In the genomic region with DNA sequence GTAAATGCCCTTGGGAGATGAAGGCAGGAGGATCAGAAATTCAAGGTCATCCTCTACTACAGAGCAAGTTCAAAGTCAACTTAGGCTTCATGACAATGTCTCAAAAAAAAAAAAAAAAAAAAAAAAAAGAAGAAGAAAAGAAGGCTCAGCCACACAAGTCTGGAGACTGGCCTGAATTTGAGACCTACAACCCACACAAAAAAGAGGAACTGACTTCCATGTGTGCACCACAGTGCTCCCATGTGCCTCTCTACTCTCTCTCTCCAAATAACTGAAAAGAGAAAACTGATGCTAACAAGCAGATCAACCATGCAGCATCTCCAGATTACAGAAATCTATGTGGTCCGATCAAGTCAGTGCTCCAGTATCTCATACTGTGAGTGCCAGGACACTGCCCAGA, we compare ENCODE assay signal across 22 mouse cellular contexts. TPM values are rescaled to one million over a fixed set of nuclear protein-coding genes. Genes with fewer than 3 reads are reported as not detected.
DNase-seq lines count a peak whose midpoint lies in the region; ATAC-seq and TF ChIP-seq lines count a peak whose summit lies in the region.
"Had no signal": no experiment of that assay in that cellular context is flagged by ENCODE, and none has a peak within 500 bp of the region (broad histone marks: within the 10 kb centered on the region; RNA-seq: fewer than 3 reads in every experiment).

No protein-coding gene starts in this region.

- H3K9me3 ChIP-seq in MEL (replicated peaks; ENCODE audit: insufficient read depth, low read length): no peaks in the 10 kb centered on the region
- H3K9me3 ChIP-seq: embryonic facial prominence, embryonic 12.5 days; forebrain, embryonic 15.5 days; heart, embryonic 12.5 days; hindbrain, embryonic 12.5 days had no signal

- intact Hi-C loops in heart, postnatal 10 days (cut with DNase I): no loop called here

- no peaks in the 10 kb centered on the region for H3K27me3 ChIP-seq in MEL (ENCODE audit: control insufficient read depth in 1 of 2, insufficient read depth in 2 of 2, low read length in 2 of 2)
- H3K27me3 ChIP-seq: embryonic facial prominence, embryonic 12.5 days; forebrain, embryonic 15.5 days; heart, embryonic 12.5 days; hindbrain, embryonic 12.5 days had no signal

- H3K4me1 ChIP-seq in MEL (ENCODE audit: control insufficient read depth in 1 of 2, insufficient read depth in 2 of 2, low read length in 2 of 2): peaks cover 27 to 36% of the 10 kb centered on the region in 2 experiments
- H3K4me1 ChIP-seq: embryonic facial prominence, embryonic 12.5 days; forebrain, embryonic 15.5 days; heart, embryonic 12.5 days; hindbrain, embryonic 12.5 days had no signal

- peak overlapping the region; percentile 88 for H3K27ac ChIP-seq in MEL (ENCODE audit: control insufficient read depth, low read depth, low read length)
- H3K27ac ChIP-seq: embryonic facial prominence, embryonic 12.5 days; forebrain, embryonic 15.5 days; hindbrain, embryonic 12.5 days had no signal

- H3K4me3 ChIP-seq in MEL (ENCODE audit: control insufficient read depth in 1 of 2, insufficient read depth in 1 of 2, low read depth in 2 of 2, low read length in 2 of 2): no peak overlapping the region
- H3K4me3 ChIP-seq: embryonic facial prominence, embryonic 12.5 days; forebrain, embryonic 15.5 days; heart, embryonic 12.5 days; hindbrain, embryonic 12.5 days had no signal

- peaks cover 33 to 46% of the 10 kb centered on the region in 2 experiments for H3K36me3 ChIP-seq in MEL (ENCODE audit: control insufficient read depth in 1 of 2, insufficient read depth in 2 of 2, low read length in 2 of 2)

- DNase-seq in A20 (ENCODE audit: low read depth, low spot score) (peak; percentile 57), MEL (ENCODE audit: low read depth, low spot score) (peak; percentile 93)
- no peak for DNase-seq in right cerebral cortex, postnatal 25 days
- DNase-seq in heart, postnatal 10 days: no peak
- no peak for DNase-seq in adrenal gland, postnatal 10 days
- DNase-seq: adrenal gland, postnatal 25 days; B cell, adult 2 months; cerebellum, adult 8-10 months; cerebellum, postnatal 14 days; gastrocnemius, postnatal 10 days; heart, postnatal 36 days; kidney, adult 2 months had no signal

- peak overlapping the region; percentile 28 for H3K9ac ChIP-seq in MEL (ENCODE audit: control insufficient read depth, low read depth, low read length, poor library complexity, severe bottlenecking)
- H3K9ac ChIP-seq: embryonic facial prominence, embryonic 12.5 days; forebrain, embryonic 15.5 days; heart, embryonic 12.5 days; hindbrain, embryonic 12.5 days had no signal

- TF ChIP-seq EP300 in MEL (IDR thresholded peaks at IDR 0.05; ENCODE audit: low read depth in 1 of 2, low read length in 2 of 2): peak; percentile 81

- TF ChIP-seq RAD21 in MEL (IDR thresholded peaks at IDR 0.05; ENCODE audit: low read depth, low read length): no peak

- TF ChIP-seq CTCF in MEL (IDR thresholded peaks at IDR 0.05 in 2 of 3, conservative IDR thresholded peaks at IDR 0.05 in 1 of 3; ENCODE audit: control insufficient read depth in 1 of 3, insufficient read depth in 1 of 3, low read depth in 2 of 3, low read length in 3 of 3, poor library complexity in 1 of 3, severe bottlenecking in 1 of 3): no peak

- no peak for TF ChIP-seq POLR2A in MEL (IDR thresholded peaks at IDR 0.05; ENCODE audit: control insufficient read depth in 1 of 2, insufficient read depth in 1 of 2, low read depth in 1 of 2, low read length in 2 of 2, poor library complexity in 1 of 2)

- ATAC-seq in granulocyte monocyte progenitor cell, adult 5-6 weeks (replicated peaks; ENCODE audit: poor library complexity, severe bottlenecking): peak; percentile 86
- 0 out of 2 replicates have a peak, but pooled peaks have one; percentile 35 for ATAC-seq in monocyte, adult 5-6 weeks (replicated peaks; ENCODE audit: insufficient number of reproducible peaks, low FRiP score, low TSS enrichment, poor library complexity, severe bottlenecking)
- ATAC-seq: forebrain, embryonic 15.5 days; hindbrain, embryonic 16.5 days had no signal

- no peaks in the 10 kb centered on the region; the same call in none of the 2 replicates for H3K79me2 ChIP-seq in MEL (ENCODE audit: control insufficient read depth, insufficient read depth, low read length, poor library complexity)

TF ChIP-seq in MEL, 35 proteins besides CTCF, POLR2A, EP300 and RAD21 (continues in another document):
- no peak for TF ChIP-seq POLR2AphosphoS2 (IDR thresholded peaks at IDR 0.05; ENCODE audit: low read length)
- peak; percentile 45; the same call in 1 of the 2 replicates for TF ChIP-seq HCFC1 (IDR thresholded peaks at IDR 0.05; ENCODE audit: low read depth, low read length)
- no peak for TF ChIP-seq MEF2A (IDR thresholded peaks at IDR 0.05; ENCODE audit: extremely low read depth, insufficient replicate concordance, low read depth, low read length, poor library complexity, severe bottlenecking)
- no peak for TF ChIP-seq MAZ (IDR thresholded peaks at IDR 0.05; ENCODE audit: low read depth, low read length)
- no peak for TF ChIP-seq NELFE (IDR thresholded peaks at IDR 0.05; ENCODE audit: low read depth, low read length)
- TF ChIP-seq MAX (IDR thresholded peaks at IDR 0.05; ENCODE audit: low read length): peak; percentile 96
- TF ChIP-seq GABPA (IDR thresholded peaks at IDR 0.05; ENCODE audit: low read depth, low read length): no peak
- no peak for TF ChIP-seq CHD1 (IDR thresholded peaks at IDR 0.05; ENCODE audit: low read depth, low read length)
- peak; percentile 7; the same call in 1 of the 2 replicates for TF ChIP-seq TAL1 (IDR thresholded peaks at IDR 0.05; ENCODE audit: low read length)
- TF ChIP-seq SIN3A (IDR thresholded peaks at IDR 0.05; ENCODE audit: low read length): peak; percentile 96
- TF ChIP-seq RCOR1 (IDR thresholded peaks at IDR 0.05; ENCODE audit: low read depth, low read length): peak; percentile 65
- TF ChIP-seq BHLHE40 (IDR thresholded peaks at IDR 0.05; ENCODE audit: borderline replicate concordance, low read depth, low read length): no peak; the same call in 1 of the 2 replicates
- peak; percentile 46; the same call in 1 of the 2 replicates for TF ChIP-seq GATA1 (IDR thresholded peaks at IDR 0.05; ENCODE audit: low read depth, low read length)
- no peak for TF ChIP-seq ZMIZ1 (IDR thresholded peaks at IDR 0.05; ENCODE audit: low read depth, low read length)
- peak; percentile 100 for TF ChIP-seq MYC (IDR thresholded peaks at IDR 0.05; ENCODE audit: low read depth, low read length)
- TF ChIP-seq USF2 (IDR thresholded peaks at IDR 0.05; ENCODE audit: borderline replicate concordance in 1 of 2, insufficient read depth in 1 of 2, low read depth in 1 of 2, low read length in 2 of 2): no peak
- TF ChIP-seq JUND (IDR thresholded peaks at IDR 0.05; ENCODE audit: low read depth, low read length): no peak
- no peak for TF ChIP-seq CHD2 (IDR thresholded peaks at IDR 0.05; ENCODE audit: low read length)

RNA-seq across cellular contexts. Expression of a gene that starts 26.2 kb away (rescaled TPM):
- 34.9 and 45.7 TPM in 2 replicates for total RNA-seq in MEL (2012; rRNA removed)
- 10 to 100 TPM in 1 of 2 experiments, not detected in 1; 27.1 TPM for polyA plus RNA-seq in MEL (2012; ENCODE audit: insufficient read depth in 1 of 2, insufficient read length in 2 of 2, low read depth in 1 of 2, low replicate concordance in 2 of 2, missing spikeins in 1 of 2)
- 8.3 and 13.2 TPM in 2 replicates for total RNA-seq in granulocyte monocyte progenitor cell, adult 5-6 weeks (2014; fragmentation: Nextera tagmentation)
- total RNA-seq in granulocyte monocyte progenitor cell, adult 5-6 weeks (2017): 12.9 and 18.8 TPM in 2 replicates
- 5.5 to 16.4 TPM (median 9.4 TPM) in 3 replicates for total RNA-seq in monocyte, adult 5-6 weeks (2017)
- 10 to 100 TPM; 21.3 to 24.3 TPM for total RNA-seq in heart, postnatal 10 days (2021)
- 10 to 100 TPM; 19.5 to 26.4 TPM for total RNA-seq in adrenal gland, postnatal 10 days (2021)

RNA-seq across cellular contexts. Expression of a gene that starts 32.7 kb away (rescaled TPM):
- total RNA-seq in MEL (2012; rRNA removed): 77.4 and 88.3 TPM in 2 replicates
- polyA plus RNA-seq in MEL (2012; ENCODE audit: insufficient read depth in 1 of 2, insufficient read length in 2 of 2, low read depth in 1 of 2, low replicate concordance in 2 of 2, missing spikeins in 1 of 2): 100 to 1,000 TPM; 117 to 352 TPM
- total RNA-seq in granulocyte monocyte progenitor cell, adult 5-6 weeks (2014; fragmentation: Nextera tagmentation): 49.2 and 54.6 TPM in 2 replicates
- 34.1 and 36.6 TPM in 2 replicates for total RNA-seq in granulocyte monocyte progenitor cell, adult 5-6 weeks (2017)
- 36.2 to 43.1 TPM (median 37.2 TPM) in 3 replicates for total RNA-seq in monocyte, adult 5-6 weeks (2017)
- 10 to 100 TPM; 53.9 to 59.6 TPM for total RNA-seq in heart, postnatal 10 days (2021)
- total RNA-seq in adrenal gland, postnatal 10 days (2021): 10 to 100 TPM; 59.7 to 67.0 TPM

RNA-seq across cellular contexts. Expression of a gene that starts 37.6 kb away (rescaled TPM):
- 0.20 and 0.65 TPM in 2 replicates for total RNA-seq in MEL (2012; rRNA removed)
- polyA plus RNA-seq in MEL (2012; ENCODE audit: insufficient read depth in 1 of 2, insufficient read length in 2 of 2, low read depth in 1 of 2, low replicate concordance in 2 of 2, missing spikeins in 1 of 2): under 1 TPM in 1 of 2 experiments, not detected in 1; 0.29 TPM
- total RNA-seq in granulocyte monocyte progenitor cell, adult 5-6 weeks (2014; fragmentation: Nextera tagmentation): not detected in 2 replicates
- not detected in 2 replicates for total RNA-seq in granulocyte monocyte progenitor cell, adult 5-6 weeks (2017)
- not detected in 3 replicates for total RNA-seq in monocyte, adult 5-6 weeks (2017)
- total RNA-seq in heart, postnatal 10 days (2021): 1 to 10 TPM in 1 of 2 experiments, under 1 TPM in 1; 0.24 to 2.3 TPM
- 1 to 10 TPM in 1 of 2 experiments, under 1 TPM in 1; 0.30 to 2.6 TPM for total RNA-seq in adrenal gland, postnatal 10 days (2021)
- total RNA-seq: adrenal gland, postnatal 25 days; gastrocnemius, postnatal 10 days had no signal
- polyA plus RNA-seq: forebrain, embryonic 15.5 days; heart, embryonic 12.5 days; heart, embryonic 16.5 days; hindbrain, embryonic 12.5 days; hindbrain, embryonic 16.5 days; intestine, embryonic 14.5 days had no signal

RNA-seq across cellular contexts. Expression of a gene that starts 43.5 kb away (rescaled TPM):
- total RNA-seq in MEL (2012; rRNA removed): 0.29 and 0.62 TPM in 2 replicates
- polyA plus RNA-seq in MEL (2012; ENCODE audit: insufficient read depth in 1 of 2, insufficient read length in 2 of 2, low read depth in 1 of 2, low replicate concordance in 2 of 2, missing spikeins in 1 of 2): under 1 TPM in 1 of 2 experiments, not detected in 1; 0.61 TPM
- total RNA-seq in granulocyte monocyte progenitor cell, adult 5-6 weeks (2014; fragmentation: Nextera tagmentation): not detected in 2 replicates
- not detected in 2 replicates for total RNA-seq in granulocyte monocyte progenitor cell, adult 5-6 weeks (2017)
- 0.29 to 0.75 TPM in 2 of 3 replicates, not detected in the other for total RNA-seq in monocyte, adult 5-6 weeks (2017)
- not detected for total RNA-seq in heart, postnatal 10 days (2021)
- under 1 TPM; 0.15 to 0.45 TPM for total RNA-seq in adrenal gland, postnatal 10 days (2021)
- total RNA-seq: heart, adult 8-10 months; heart, postnatal 36 days had no signal

RNA-seq across cellular contexts. Expression of a gene that starts 48.5 kb away (rescaled TPM):
- total RNA-seq in MEL (2012; rRNA removed): 0.35 and 0.46 TPM in 2 replicates
- under 1 TPM in 1 of 2 experiments, not detected in 1; 0.84 TPM for polyA plus RNA-seq in MEL (2012; ENCODE audit: insufficient read depth in 1 of 2, insufficient read length in 2 of 2, low read depth in 1 of 2, low replicate concordance in 2 of 2, missing spikeins in 1 of 2)
- total RNA-seq in granulocyte monocyte progenitor cell, adult 5-6 weeks (2014; fragmentation: Nextera tagmentation): not detected in 2 replicates
- total RNA-seq in granulocyte monocyte progenitor cell, adult 5-6 weeks (2017): not detected in 2 replicates
- 0.29 TPM in 1 of 3 replicates, not detected in the others for total RNA-seq in monocyte, adult 5-6 weeks (2017)
- under 1 TPM in 1 of 2 experiments, not detected in 1; 0.32 TPM for total RNA-seq in heart, postnatal 10 days (2021)
- under 1 TPM in 1 of 2 experiments, not detected in 1; 0.94 TPM for total RNA-seq in adrenal gland, postnatal 10 days (2021)
- polyA plus RNA-seq: hindbrain, embryonic 12.5 days; intestine, embryonic 14.5 days had no signal

Comparison
In these comparisons a context has a peak if more than half of its experiments do, and no peak if none do; other contexts are left out.
1. DNase-seq: peak in A20 (single experiment) and MEL (single experiment); none in right cerebral cortex, postnatal 25 days (single experiment), heart, postnatal 10 days (0 of 2) and adrenal gland, postnatal 10 days (single experiment).